Mouse (Mus musculus) kidney, postnatal 25 days (tissue): Measurements from ENCODE around the gene Olfr625-ps1.
"Not testable (repeated sequence)": the region's sequence is repeated elsewhere in the genome, so short reads cannot be mapped to it uniquely, and the experiment has no call there.

Experiments
- DNase-seq, 2 experiments: peaks; one replicate each; pipeline ENCODE4 v3.0.0; 2021; ENCODE audit warnings: mixed read lengths in 2 of 2

The Olfr625-ps1 gene

GRCm38 (mm10) chr7:103682420-103682819 is at the start of gene Olfr625-ps1:
Gene Olfr625-ps1 (plus strand): TSS chr7:103682720.
- DNase-seq: no peak

- no peak for DNase-seq
These were observed 45.7 kb upstream of the Olfr625-ps1 start for GRCm38 (mm10) chr7:103636795-103637194.

- DNase-seq: no peak
These were observed 39.9 kb upstream of the Olfr625-ps1 start, which contains the start of gene Olfr622 for GRCm38 (mm10) chr7:103642602-103643001. Gene Olfr622 (minus strand): TSS chr7:103642702.

- DNase-seq: no peak
These were observed 38.5 kb upstream of the Olfr625-ps1 start for GRCm38 (mm10) chr7:103644070-103644469.

GRCm38 (mm10) chr7:103663598-103663997 is 18.9 kb upstream of the Olfr625-ps1 start, which contains the start of gene Olfr623:
Gene Olfr623 (minus strand): TSS chr7:103663698.
- no peak for DNase-seq

GRCm38 (mm10) chr7:103671091-103671490 is 11.4 kb upstream of the Olfr625-ps1 start, which contains the start of gene Olfr624:
Gene Olfr624 (minus strand): TSS chr7:103671191.
- no peak for DNase-seq

GRCm38 (mm10) chr7:103699469-103699868 is 16.9 kb downstream of the Olfr625-ps1 start:
- no peak for DNase-seq

GRCm38 (mm10) chr7:103712024-103712423 is 29.5 kb downstream of the Olfr625-ps1 start:
- DNase-seq: no peak

- no peak for DNase-seq
These were observed 31.9 kb downstream of the Olfr625-ps1 start, which contains the start of gene Olfr243 for GRCm38 (mm10) chr7:103714371-103714770. Gene Olfr243 (plus strand): TSS chr7:103714671.

GRCm38 (mm10) chr7:103716398-103716797 is 33.9 kb downstream of the Olfr625-ps1 start:
- not testable (repeated sequence) for DNase-seq

GRCm38 (mm10) chr7:103730074-103730473 is 47.6 kb downstream of the Olfr625-ps1 start, which contains the start of gene Olfr628:
Gene Olfr628 (plus strand): TSS chr7:103730374.
- no peak for DNase-seq
